Mouse (Mus musculus): ENCODE results near the gene Atp6v0a1. TPM values are rescaled to one million over a fixed set of nuclear protein-coding genes. Genes with fewer than 3 reads are reported as not detected.

The Atp6v0a1 gene
- 155 and 172 TPM in 2 replicates for polyA plus RNA-seq (2015; fragmentation: Nextera tagmentation; extraction: Ambion mirVana)

GRCm38 (mm10) chr11:101009046-101009887 is at the start of gene Atp6v0a1:
Atp6v0a1 (plus strand) TSS chr11:101009452.
- Histone ChIP-seq H3K4me2 (ENCODE audit: low read length) (peak within 1 kb of the TSS; percentile 77), H3K9me3 (replicated peaks; ENCODE audit: control insufficient read depth, low read length, poor library complexity, severe bottlenecking) (no peaks in the 10 kb centered on the region), H3K4me1 (ENCODE audit: control insufficient read depth, insufficient read depth, low read length) (peaks cover 32% of the 10 kb centered on the region), H3K27ac (ENCODE audit: low read length) (peak within 1 kb of the TSS; percentile 94), H3K9ac (ENCODE audit: low read depth, low read length) (peak within 1 kb of the TSS; percentile 87), H3K4me3 (ENCODE audit: low read depth, low read length) (peak within 1 kb of the TSS; percentile 52), H3K36me3 (ENCODE audit: control insufficient read depth, insufficient read depth, low read length) (peaks cover 4% of the 10 kb centered on the region; the same call in 1 of the 2 replicates), H3K27me3 (ENCODE audit: control insufficient read depth, insufficient read depth, low read depth, low read length) (no peaks in the 10 kb centered on the region)
- WGBS, result under 1% methylated on average over 44 of the region's 44 CpGs
- ATAC-seq, result peak; percentile 99

- Histone ChIP-seq H3K9me3 (replicated peaks; ENCODE audit: control insufficient read depth, low read length, poor library complexity, severe bottlenecking) (no peaks in the 10 kb centered on the region), H3K36me3 (ENCODE audit: control insufficient read depth, insufficient read depth, low read length) (no peaks in the 10 kb centered on the region), H3K27ac (ENCODE audit: low read length) (no peak overlapping the region), H3K4me1 (ENCODE audit: control insufficient read depth, insufficient read depth, low read length) (peaks cover 12% of the 10 kb centered on the region), H3K4me3 (ENCODE audit: low read depth, low read length) (peak overlapping the region; percentile 30), H3K4me2 (ENCODE audit: low read length) (peak overlapping the region; percentile 52), H3K9ac (ENCODE audit: low read depth, low read length) (no peak overlapping the region), H3K27me3 (ENCODE audit: control insufficient read depth, insufficient read depth, low read depth, low read length) (peaks cover 22% of the 10 kb centered on the region)
- WGBS, result 4% methylated on average over 14 of the region's 14 CpGs
- peak; percentile 11; the same call in 1 of the 2 replicates for ATAC-seq
These were observed 49.8 kb upstream of the Atp6v0a1 start for GRCm38 (mm10) chr11:100959464-100959810.

- Histone ChIP-seq H3K4me3 (ENCODE audit: low read depth, low read length) (no peak overlapping the region), H3K4me2 (ENCODE audit: low read length) (no peak overlapping the region), H3K4me1 (ENCODE audit: control insufficient read depth, insufficient read depth, low read length) (peaks cover 12% of the 10 kb centered on the region), H3K27me3 (ENCODE audit: control insufficient read depth, insufficient read depth, low read depth, low read length) (peaks cover 22% of the 10 kb centered on the region), H3K9ac (ENCODE audit: low read depth, low read length) (no peak overlapping the region), H3K27ac (ENCODE audit: low read length) (no peak overlapping the region), H3K9me3 (replicated peaks; ENCODE audit: control insufficient read depth, low read length, poor library complexity, severe bottlenecking) (no peaks in the 10 kb centered on the region), H3K36me3 (ENCODE audit: control insufficient read depth, insufficient read depth, low read length) (no peaks in the 10 kb centered on the region)
- ATAC-seq, result no peak
- WGBS, result 32% methylated on average over 3 of the region's 3 CpGs
These were observed 49.4 kb upstream of the Atp6v0a1 start for GRCm38 (mm10) chr11:100959826-100960225.

GRCm38 (mm10) chr11:100960540-100960939 is 48.7 kb upstream of the Atp6v0a1 start:
- 9% methylated on average over 6 of the region's 6 CpGs for WGBS
- Histone ChIP-seq H3K4me2 (ENCODE audit: low read length) (peak overlapping the region; percentile 42), H3K4me1 (ENCODE audit: control insufficient read depth, insufficient read depth, low read length) (peaks cover 12% of the 10 kb centered on the region), H3K27me3 (ENCODE audit: control insufficient read depth, insufficient read depth, low read depth, low read length) (peaks cover 22% of the 10 kb centered on the region), H3K27ac (ENCODE audit: low read length) (no peak overlapping the region), H3K9ac (ENCODE audit: low read depth, low read length) (no peak overlapping the region), H3K9me3 (replicated peaks; ENCODE audit: control insufficient read depth, low read length, poor library complexity, severe bottlenecking) (no peaks in the 10 kb centered on the region), H3K36me3 (ENCODE audit: control insufficient read depth, insufficient read depth, low read length) (no peaks in the 10 kb centered on the region), H3K4me3 (ENCODE audit: low read depth, low read length) (peak overlapping the region; percentile 16; the same call in 1 of the 2 replicates)
- peak; percentile 74 for ATAC-seq

- H3K9me3 ChIP-seq (replicated peaks; ENCODE audit: control insufficient read depth, low read length, poor library complexity, severe bottlenecking), result no peaks in the 10 kb centered on the region
- H3K9ac ChIP-seq (ENCODE audit: low read depth, low read length), result no peak overlapping the region
- peaks cover 12% of the 10 kb centered on the region for H3K4me1 ChIP-seq (ENCODE audit: control insufficient read depth, insufficient read depth, low read length)
- no peak overlapping the region for H3K27ac ChIP-seq (ENCODE audit: low read length)
- WGBS, result 65% methylated on average over 9 of the region's 9 CpGs
- H3K4me2 ChIP-seq (ENCODE audit: low read length), result no peak overlapping the region
- no peak for ATAC-seq
- peaks cover 31% of the 10 kb centered on the region for H3K27me3 ChIP-seq (ENCODE audit: control insufficient read depth, insufficient read depth, low read depth, low read length)
- H3K4me3 ChIP-seq (ENCODE audit: low read depth, low read length), result no peak overlapping the region
- no peaks in the 10 kb centered on the region for H3K36me3 ChIP-seq (ENCODE audit: control insufficient read depth, insufficient read depth, low read length)
These were observed 46.8 kb upstream of the Atp6v0a1 start for GRCm38 (mm10) chr11:100962371-100962911.

- Histone ChIP-seq H3K4me1 (ENCODE audit: control insufficient read depth, insufficient read depth, low read length) (peaks cover 10% of the 10 kb centered on the region), H3K9me3 (replicated peaks; ENCODE audit: control insufficient read depth, low read length, poor library complexity, severe bottlenecking) (no peaks in the 10 kb centered on the region), H3K4me3 (ENCODE audit: low read depth, low read length) (no peak overlapping the region), H3K27me3 (ENCODE audit: control insufficient read depth, insufficient read depth, low read depth, low read length) (peaks cover 33% of the 10 kb centered on the region), H3K27ac (ENCODE audit: low read length) (no peak overlapping the region), H3K36me3 (ENCODE audit: control insufficient read depth, insufficient read depth, low read length) (no peaks in the 10 kb centered on the region), H3K4me2 (ENCODE audit: low read length) (no peak overlapping the region), H3K9ac (ENCODE audit: low read depth, low read length) (no peak overlapping the region)
- ATAC-seq, result no peak
- 75% methylated on average over 9 of the region's 9 CpGs for WGBS
These were observed 45.6 kb upstream of the Atp6v0a1 start for GRCm38 (mm10) chr11:100963647-100964046.

- Histone ChIP-seq H3K4me3 (ENCODE audit: low read depth, low read length) (no peak overlapping the region), H3K36me3 (ENCODE audit: control insufficient read depth, insufficient read depth, low read length) (no peaks in the 10 kb centered on the region), H3K27ac (ENCODE audit: low read length) (no peak overlapping the region), H3K9ac (ENCODE audit: low read depth, low read length) (no peak overlapping the region), H3K4me2 (ENCODE audit: low read length) (no peak overlapping the region), H3K27me3 (ENCODE audit: control insufficient read depth, insufficient read depth, low read depth, low read length) (peaks cover 33% of the 10 kb centered on the region), H3K4me1 (ENCODE audit: control insufficient read depth, insufficient read depth, low read length) (peaks cover 8% of the 10 kb centered on the region), H3K9me3 (replicated peaks; ENCODE audit: control insufficient read depth, low read length, poor library complexity, severe bottlenecking) (no peaks in the 10 kb centered on the region)
- no peak for ATAC-seq
- 85% methylated on average over 7 of the region's 7 CpGs for WGBS
These were observed 45.1 kb upstream of the Atp6v0a1 start for GRCm38 (mm10) chr11:100964180-100964579.

GRCm38 (mm10) chr11:100964901-100965542 is 44.2 kb upstream of the Atp6v0a1 start:
- no peaks in the 10 kb centered on the region for H3K36me3 ChIP-seq (ENCODE audit: control insufficient read depth, insufficient read depth, low read length)
- no peak overlapping the region for H3K9ac ChIP-seq (ENCODE audit: low read depth, low read length)
- peaks cover 12% of the 10 kb centered on the region for H3K4me1 ChIP-seq (ENCODE audit: control insufficient read depth, insufficient read depth, low read length)
- no peak overlapping the region for H3K27ac ChIP-seq (ENCODE audit: low read length)
- ATAC-seq, result no peak
- no peak overlapping the region for H3K4me3 ChIP-seq (ENCODE audit: low read depth, low read length)
- no peaks in the 10 kb centered on the region for H3K9me3 ChIP-seq (replicated peaks; ENCODE audit: control insufficient read depth, low read length, poor library complexity, severe bottlenecking)
- peaks cover 34% of the 10 kb centered on the region for H3K27me3 ChIP-seq (ENCODE audit: control insufficient read depth, insufficient read depth, low read depth, low read length)
- H3K4me2 ChIP-seq (ENCODE audit: low read length), result no peak overlapping the region
- WGBS, result 82% methylated on average over 6 of the region's 6 CpGs

GRCm38 (mm10) chr11:100965760-100966159 is 43.5 kb upstream of the Atp6v0a1 start:
- no peak overlapping the region for H3K4me3 ChIP-seq (ENCODE audit: low read depth, low read length)
- 74% methylated on average over 6 of the region's 6 CpGs for WGBS
- no peaks in the 10 kb centered on the region for H3K9me3 ChIP-seq (replicated peaks; ENCODE audit: control insufficient read depth, low read length, poor library complexity, severe bottlenecking)
- H3K27me3 ChIP-seq (ENCODE audit: control insufficient read depth, insufficient read depth, low read depth, low read length), result peaks cover 41% of the 10 kb centered on the region
- H3K9ac ChIP-seq (ENCODE audit: low read depth, low read length), result no peak overlapping the region
- H3K4me1 ChIP-seq (ENCODE audit: control insufficient read depth, insufficient read depth, low read length), result peaks cover 11% of the 10 kb centered on the region
- no peaks in the 10 kb centered on the region for H3K36me3 ChIP-seq (ENCODE audit: control insufficient read depth, insufficient read depth, low read length)
- H3K27ac ChIP-seq (ENCODE audit: low read length), result no peak overlapping the region
- no peak for ATAC-seq
- no peak overlapping the region for H3K4me2 ChIP-seq (ENCODE audit: low read length)

Measured in midbrain, embryonic 16.5 days (tissue).